Mouse (Mus musculus) neutrophil, adult 5-6 weeks (primary cell): ENCODE data around the gene Bicd1. TPM values are rescaled to one million over a fixed set of nuclear protein-coding genes. Genes with fewer than 3 reads are reported as not detected.
A peak's percentile ranks its signal among the peaks of the same experiment; 100 is the strongest.
"Not testable (repeated sequence)": the region's sequence is repeated elsewhere in the genome, so short reads cannot be mapped to it uniquely, and the experiment has no call there.

Experiments used
- ATAC-seq: fragments of 151-379, 151-347 bp; 2 replicates; pipeline ENCODE4 v1.8.0; 2017; ENCODE audit warnings: mild to moderate bottlenecking, moderate TSS enrichment; ENCODE audit not compliant: insufficient number of reproducible peaks, poor library complexity, low FRiP score, severe bottlenecking; ENCODE audit errors: extremely low read depth
- total RNA-seq: library from RNA; stranded (forward); fragments of 200-1000 nt; gene quantifications from 2 replicates; pipeline ENCODE4 v1.2.3, GENCODE M21; 2017

The Bicd1 gene
- total RNA-seq, result 1.4 and 2.5 TPM in 2 replicates

- ATAC-seq, result peak; percentile 77
These were observed at the start of gene Bicd1 for GRCm38 (mm10) chr6:149408833-149409332. Gene Bicd1 (plus strand): TSS chr6:149408886.

GRCm38 (mm10) chr6:149362533-149362932, 46.2 kb upstream of the Bicd1 start:
- ATAC-seq, result not testable (repeated sequence)

GRCm38 (mm10) chr6:149365975-149366374, 42.7 kb upstream of the Bicd1 start:
- ATAC-seq, result not testable (repeated sequence)

DNA sequence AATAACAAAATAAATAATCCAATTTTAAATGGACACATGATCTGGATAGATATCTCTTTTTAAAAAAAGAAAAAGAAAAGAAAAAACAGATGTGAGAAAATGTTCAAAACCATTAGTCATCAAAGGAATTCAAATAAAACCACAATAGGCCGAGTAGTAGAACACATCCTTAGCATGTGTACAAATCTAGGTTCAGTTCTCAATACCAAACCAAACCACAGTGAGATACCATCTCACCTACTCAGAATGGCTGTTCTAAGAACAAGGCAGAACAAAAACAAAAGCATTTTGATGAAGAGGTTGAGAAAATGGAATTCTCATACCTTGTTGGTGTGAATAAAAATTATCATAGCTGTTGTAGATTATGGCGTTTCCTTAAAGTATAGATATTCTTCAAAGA, 42.3 kb upstream of the Bicd1 start:
- ATAC-seq, result no peak

GRCm38 (mm10) chr6:149374986-149375457, 33.7 kb upstream of the Bicd1 start:
- ATAC-seq, result peak; percentile 100

DNA sequence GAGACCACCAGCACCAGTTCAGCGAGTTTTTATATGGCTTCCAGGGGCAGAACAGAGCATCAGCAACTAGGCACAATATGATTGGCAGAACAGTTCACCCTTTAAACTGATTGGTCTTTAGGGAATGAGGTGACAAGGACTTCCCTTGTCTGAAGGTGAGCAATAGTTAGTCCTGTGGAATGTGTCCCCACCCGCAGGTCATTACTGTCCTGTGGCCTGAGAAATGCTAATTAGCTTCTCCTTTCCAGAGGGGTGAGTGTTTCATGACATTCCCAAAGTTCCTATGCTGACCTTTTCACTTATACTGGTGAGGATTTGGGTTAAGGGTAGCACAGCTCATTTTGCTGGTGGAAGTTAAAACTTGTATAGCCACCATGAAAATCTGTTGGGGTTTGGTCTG, 25.2 kb upstream of the Bicd1 start:
- no peak for ATAC-seq

GRCm38 (mm10) chr6:149386389-149386788, 22.3 kb upstream of the Bicd1 start:
- no peak for ATAC-seq

GRCm38 (mm10) chr6:149389626-149390025, 19.1 kb upstream of the Bicd1 start:
- ATAC-seq, result not testable (repeated sequence)

- ATAC-seq, result no peak
These were observed 9.3 kb upstream of the Bicd1 start for GRCm38 (mm10) chr6:149399396-149399795.

DNA sequence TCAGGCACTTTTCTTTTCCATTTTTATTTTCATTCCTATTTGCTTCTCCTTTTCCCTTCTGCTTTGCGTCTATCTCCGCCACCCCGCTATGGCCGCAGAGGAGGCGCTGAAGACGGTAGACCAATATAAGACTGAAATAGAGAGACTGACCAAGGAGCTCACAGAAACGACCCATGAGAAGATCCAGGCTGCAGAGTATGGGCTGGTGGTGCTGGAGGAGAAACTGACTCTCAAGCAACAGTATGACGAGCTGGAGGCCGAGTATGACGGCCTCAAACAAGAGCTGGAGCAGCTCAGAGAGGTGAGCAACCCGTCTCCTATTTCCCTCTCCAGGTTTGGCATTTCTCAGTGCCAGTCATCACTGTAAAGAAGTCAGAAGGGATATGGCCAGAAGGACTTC, 655 bp downstream of the Bicd1 start:
- ATAC-seq, result no peak

GRCm38 (mm10) chr6:149409845-149410244, 1.2 kb downstream of the Bicd1 start:
- no peak for ATAC-seq

DNA sequence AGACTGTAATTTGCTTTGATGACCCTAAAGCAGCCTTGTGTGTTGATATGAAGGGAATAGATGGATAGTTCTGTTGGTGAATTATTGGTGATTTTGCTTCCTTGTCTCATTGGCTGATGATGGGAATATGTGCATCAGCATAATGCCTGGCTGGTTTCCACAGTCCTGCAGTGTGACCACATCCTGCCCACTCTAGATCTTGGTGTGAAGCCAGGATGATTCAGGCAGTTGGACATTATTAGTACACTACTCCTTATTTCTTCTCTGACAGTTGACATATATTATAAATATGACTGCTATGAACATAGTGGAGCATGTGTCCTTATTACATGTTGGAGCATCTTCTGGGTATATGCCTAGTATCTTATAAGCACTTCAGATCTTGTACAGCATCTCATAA, 4.6 kb downstream of the Bicd1 start:
- ATAC-seq, result no peak

DNA sequence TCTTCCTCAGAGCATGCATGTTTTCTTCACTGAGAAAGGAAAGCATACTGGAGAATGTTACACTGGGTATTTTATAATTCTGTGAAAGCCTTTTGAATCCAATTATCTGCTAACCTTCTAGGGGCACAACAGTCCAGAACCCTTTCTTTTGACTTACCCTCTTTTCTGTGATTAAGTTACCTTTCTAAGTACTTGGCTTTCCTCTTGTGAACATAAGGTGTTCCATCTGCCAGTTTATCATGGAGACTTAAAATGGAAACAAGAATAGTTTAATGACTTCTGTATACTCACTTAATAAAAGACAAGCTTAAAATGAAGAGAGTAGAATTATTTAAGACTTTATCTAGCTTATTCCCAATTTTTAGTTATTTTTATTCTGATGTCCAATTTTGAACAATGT, 16.1 kb downstream of the Bicd1 start:
- ATAC-seq, result no peak

DNA sequence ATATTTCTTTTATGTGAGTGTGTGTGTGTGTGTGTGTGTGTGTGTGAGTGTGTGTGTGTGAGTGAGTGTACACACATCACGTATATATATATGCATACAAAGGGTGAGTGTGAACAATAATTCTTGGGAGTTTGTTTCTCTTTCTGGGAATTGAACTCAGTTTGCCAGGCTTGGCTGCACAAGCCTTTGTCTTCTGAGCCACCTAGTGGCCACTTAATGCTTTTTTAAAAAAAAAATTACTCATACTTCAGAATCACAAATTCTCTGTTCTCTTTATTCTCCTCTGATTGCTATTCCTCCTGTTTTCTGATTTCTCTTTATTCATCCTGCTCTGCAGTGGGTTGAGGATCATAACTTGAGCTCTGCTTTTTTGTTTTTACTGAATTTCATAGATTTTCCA, 30.5 kb downstream of the Bicd1 start:
- no peak for ATAC-seq

- no peak for ATAC-seq
These were observed 34.2 kb downstream of the Bicd1 start for GRCm38 (mm10) chr6:149442884-149443283.

DNA sequence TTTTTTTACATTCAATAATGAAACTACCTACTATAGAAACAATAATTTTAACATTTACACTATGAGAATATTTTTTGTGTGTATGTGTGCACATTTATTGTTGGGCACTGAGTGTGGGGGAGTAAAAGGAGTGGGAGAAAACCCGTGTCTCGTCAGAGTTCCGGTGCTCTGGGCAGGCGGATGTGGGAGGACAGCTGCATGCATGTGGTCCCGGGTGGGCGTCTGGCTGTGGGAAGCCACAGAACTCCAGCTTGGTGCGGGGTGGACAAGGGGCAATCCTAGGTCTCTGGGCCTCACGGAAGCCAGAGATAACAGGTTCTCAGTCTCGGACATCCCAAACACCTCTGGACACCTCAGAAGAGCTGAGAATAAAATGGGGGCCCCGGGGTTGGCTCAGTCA, 37.2 kb downstream of the Bicd1 start:
- no peak for ATAC-seq

GRCm38 (mm10) chr6:149457324-149457723, 48.6 kb downstream of the Bicd1 start:
- no peak for ATAC-seq

DNA sequence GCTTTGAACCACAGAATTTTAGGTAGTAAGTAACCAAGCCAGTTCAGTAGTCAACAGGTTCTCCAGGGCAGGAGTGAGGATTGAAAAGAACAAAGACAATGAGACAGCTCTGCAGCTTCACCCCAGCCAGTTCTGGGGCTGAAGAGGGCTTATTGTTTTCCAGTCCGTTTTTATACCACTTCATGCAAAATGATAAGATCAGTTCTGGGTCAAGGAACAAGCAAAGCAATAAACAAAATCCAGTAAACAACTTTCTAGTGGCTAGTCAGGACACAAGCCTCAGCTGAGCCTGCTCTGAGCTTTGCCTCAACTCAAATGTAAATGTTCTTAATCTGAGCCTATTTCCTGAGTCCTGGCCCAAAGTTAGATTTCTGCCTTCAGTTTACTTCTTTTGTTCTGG, 52.3 kb downstream of the Bicd1 start:
- ATAC-seq, result no peak

DNA sequence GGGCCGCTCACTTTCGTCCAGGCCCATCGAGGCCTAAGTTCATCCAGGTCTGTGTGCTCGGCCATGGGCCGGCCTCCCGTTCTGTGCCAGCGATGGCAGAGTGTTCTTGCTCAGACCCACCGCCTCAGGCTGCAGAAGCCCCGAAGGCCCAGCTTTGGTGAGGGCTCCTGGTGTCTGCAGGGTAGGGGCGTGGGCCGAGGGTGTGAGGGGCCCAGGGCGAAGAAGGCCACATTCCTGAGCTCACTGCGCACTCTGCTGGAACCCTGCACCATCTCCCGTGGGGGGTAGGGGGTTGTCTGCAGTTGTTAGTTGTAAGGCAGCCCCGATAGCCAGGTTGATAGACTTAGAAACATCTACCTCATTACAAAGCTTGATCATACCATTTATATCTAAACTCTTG, 62.8 kb downstream of the Bicd1 start:
- ATAC-seq, result no peak

DNA sequence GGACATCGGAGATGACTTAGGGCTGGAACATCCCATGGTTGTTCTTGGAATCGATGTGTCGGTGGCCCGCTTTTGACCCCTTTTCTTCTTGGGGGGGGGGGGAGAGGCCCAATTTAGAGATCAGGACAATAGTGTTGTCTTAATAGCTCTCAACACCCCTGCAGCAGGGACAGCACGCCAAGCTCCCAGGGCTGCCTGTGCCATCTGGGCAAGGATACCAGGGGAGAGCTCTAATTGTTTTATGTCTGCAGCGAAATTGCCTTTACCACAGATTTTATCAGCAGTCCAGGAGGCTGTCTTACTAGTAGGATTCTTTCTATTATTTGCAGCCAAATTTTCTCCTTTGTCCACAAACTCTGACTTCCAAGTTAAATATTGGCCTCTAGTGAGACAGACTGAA, 63.8 kb downstream of the Bicd1 start:
- not testable (repeated sequence) for ATAC-seq

GRCm38 (mm10) chr6:149481868-149482267, 73.2 kb downstream of the Bicd1 start:
- ATAC-seq, result not testable (repeated sequence)
